Mouse (Mus musculus) embryonic facial prominence, embryonic 12.5 days (tissue): ENCODE data around the gene 1810046K07Rik. TPM values are rescaled to one million over a fixed set of nuclear protein-coding genes. Genes with fewer than 3 reads are reported as not detected.

Source experiments
- ATAC-seq: fragments of 200-750 bp; cut with Nextera tagmentation; 2 replicates; pipeline ENCODE4 v1.8.0; 2017; ENCODE audit not compliant: insufficient number of reproducible peaks, insufficient read depth, low FRiP score, low TSS enrichment
- H3K27ac ChIP-seq: fragments of 300-500 bp; sonication (generic); 2 replicates; pipeline ENCODE4 v1.5.1; 2016; ENCODE audit warnings: mild to moderate bottlenecking
- H3K27me3 ChIP-seq: fragments of 300-500 bp; sonication (generic); 2 replicates; pipeline ENCODE4 v1.6.1; 2016; ENCODE audit warnings: mild to moderate bottlenecking, moderate library complexity
- H3K36me3 ChIP-seq: fragments of 300-500 bp; sonication (generic); 2 replicates; pipeline ENCODE4 v1.6.1; 2016; ENCODE audit warnings: mild to moderate bottlenecking
- H3K4me1 ChIP-seq: fragments of 300-500 bp; sonication (generic); 2 replicates; pipeline ENCODE4 v1.6.1; 2016
- H3K4me2 ChIP-seq: fragments of 300-500 bp; sonication (generic); replicated peaks from 2 replicates; pipeline ENCODE4 v1.6.1; 2016; ENCODE audit warnings: mild to moderate bottlenecking, moderate library complexity
- H3K4me3 ChIP-seq: fragments of 300-500 bp; sonication (generic); 2 replicates; pipeline ENCODE4 v1.5.1; 2016; ENCODE audit warnings: mild to moderate bottlenecking
- H3K9ac ChIP-seq: fragments of 300-500 bp; sonication (generic); 2 replicates; pipeline ENCODE4 v1.6.1; 2016; ENCODE audit warnings: mild to moderate bottlenecking, moderate library complexity
- H3K9me3 ChIP-seq: fragments of 300-500 bp; sonication (generic); 2 replicates; pipeline ENCODE4 v1.6.1; 2016; ENCODE audit warnings: mild to moderate bottlenecking, moderate library complexity
- WGBS: fragments of 180-500 bp; shearing (Covaris S2); methylation state at CpG from one replicate; pipeline ENCODE4 v1.1.7; 2016; 5-methylcytosine and 5-hydroxymethylcytosine counted together
- polyA plus RNA-seq: library from polyadenylated mRNA; unstranded; fragments of >200 nt; fragmentation: Nextera tagmentation; extraction: Ambion mirVana; gene quantifications from 2 replicates; pipeline ENCODE4 v1.2.1, GENCODE M21; 2016

The 1810046K07Rik gene
- not detected in 2 replicates for polyA plus RNA-seq

- Histone ChIP-seq H3K4me1 (no peaks in the 10 kb centered on the region), H3K9me3 (no peaks in the 10 kb centered on the region), H3K4me3 (no peak within 1 kb of the TSS), H3K27ac (no peak within 1 kb of the TSS), H3K27me3 (no peaks in the 10 kb centered on the region; the same call in 1 of the 2 replicates), H3K4me2 (no peak within 1 kb of the TSS), H3K9ac (no peak within 1 kb of the TSS), H3K36me3 (no peaks in the 10 kb centered on the region)
- ATAC-seq, result no peak
- WGBS, result 82% methylated on average over 3 of the region's 3 CpGs
Measured at GRCm38 (mm10) chr9:51328731-51329130, at the start of gene 1810046K07Rik. TSS of gene 1810046K07Rik (minus strand) at chr9:51328917.

DNA sequence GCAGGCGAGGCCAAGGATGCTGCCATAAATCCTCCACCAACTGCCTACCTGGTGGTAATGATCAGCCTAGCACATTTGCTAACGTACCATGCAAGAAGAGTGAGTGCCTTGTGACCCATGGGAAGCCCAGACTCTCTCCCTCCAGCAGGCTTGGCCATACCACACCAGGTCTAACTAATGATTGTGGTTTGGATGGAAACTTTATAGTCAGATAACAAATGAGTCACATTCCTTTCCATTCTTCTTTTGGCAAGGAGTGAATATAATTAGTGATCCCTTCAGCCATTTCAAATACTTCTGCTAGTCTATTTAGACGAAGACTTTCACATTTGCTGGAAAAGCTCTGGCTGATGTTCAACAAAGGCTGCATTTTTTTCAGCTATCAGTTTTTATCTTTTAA is 40.8 kb upstream of the 1810046K07Rik start:
- H3K27me3 ChIP-seq, result no peaks in the 10 kb centered on the region
- no peak overlapping the region for H3K9ac ChIP-seq
- ATAC-seq, result no peak
- no peaks in the 10 kb centered on the region for H3K4me1 ChIP-seq
- H3K36me3 ChIP-seq, result no peaks in the 10 kb centered on the region
- no peak overlapping the region for H3K27ac ChIP-seq
- 77% methylated on average over 3 of the region's 3 CpGs for WGBS
- H3K9me3 ChIP-seq, result no peaks in the 10 kb centered on the region
- H3K4me2 ChIP-seq, result no peak overlapping the region
- no peak overlapping the region for H3K4me3 ChIP-seq

DNA sequence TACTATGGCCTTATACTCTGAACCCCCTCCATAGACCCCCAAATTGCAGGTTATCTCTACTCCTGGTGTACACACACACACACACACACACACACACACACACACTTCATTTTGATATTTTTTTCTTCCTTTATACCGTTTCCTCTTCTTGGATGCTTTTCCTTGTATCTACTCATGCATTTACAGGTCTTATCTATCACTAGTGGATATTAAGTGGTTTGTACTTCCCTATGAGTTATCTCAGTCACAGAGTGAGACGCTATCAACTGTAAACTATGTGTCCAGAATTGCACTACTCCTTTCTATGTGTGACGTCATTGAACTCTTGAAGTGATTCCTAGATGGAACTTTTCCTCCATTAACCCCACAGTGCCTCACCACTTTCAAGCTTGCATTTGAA is 38.4 kb upstream of the 1810046K07Rik start:
- Histone ChIP-seq H3K27ac (no peak overlapping the region), H3K4me3 (no peak overlapping the region), H3K9ac (no peak overlapping the region), H3K9me3 (no peaks in the 10 kb centered on the region), H3K27me3 (no peaks in the 10 kb centered on the region), H3K36me3 (no peaks in the 10 kb centered on the region), H3K4me2 (no peak overlapping the region), H3K4me1 (no peaks in the 10 kb centered on the region)
- ATAC-seq, result no peak
- 85% methylated on average over 3 of the region's 3 CpGs for WGBS

- Histone ChIP-seq H3K4me2 (no peak overlapping the region), H3K9me3 (no peaks in the 10 kb centered on the region), H3K36me3 (no peaks in the 10 kb centered on the region), H3K4me3 (no peak overlapping the region), H3K27me3 (no peaks in the 10 kb centered on the region), H3K4me1 (no peaks in the 10 kb centered on the region), H3K27ac (no peak overlapping the region), H3K9ac (no peak overlapping the region)
- no peak for ATAC-seq
- WGBS, result 59% methylated on average over 4 of the region's 4 CpGs
Measured at GRCm38 (mm10) chr9:51364059-51364458, 35.3 kb upstream of the 1810046K07Rik start.

GRCm38 (mm10) chr9:51353511-51353910 is 24.8 kb upstream of the 1810046K07Rik start:
- WGBS, result 80% methylated on average over 3 of the region's 3 CpGs
- H3K36me3 ChIP-seq, result no peaks in the 10 kb centered on the region
- no peak overlapping the region for H3K4me3 ChIP-seq
- H3K4me1 ChIP-seq, result no peaks in the 10 kb centered on the region
- no peaks in the 10 kb centered on the region for H3K27me3 ChIP-seq
- H3K4me2 ChIP-seq, result no peak overlapping the region
- no peaks in the 10 kb centered on the region for H3K9me3 ChIP-seq
- no peak overlapping the region for H3K9ac ChIP-seq
- no peak overlapping the region for H3K27ac ChIP-seq
- ATAC-seq, result no peak

- no peak for ATAC-seq
- H3K36me3 ChIP-seq, result no peaks in the 10 kb centered on the region
- no peak overlapping the region for H3K4me2 ChIP-seq
- no peaks in the 10 kb centered on the region for H3K27me3 ChIP-seq
- H3K4me1 ChIP-seq, result no peaks in the 10 kb centered on the region
- no peaks in the 10 kb centered on the region for H3K9me3 ChIP-seq
- 78% methylated on average over 3 of the region's 3 CpGs for WGBS
- no peak overlapping the region for H3K4me3 ChIP-seq
- H3K9ac ChIP-seq, result no peak overlapping the region
- H3K27ac ChIP-seq, result no peak overlapping the region
Measured at GRCm38 (mm10) chr9:51352896-51353295, 24.2 kb upstream of the 1810046K07Rik start.

- WGBS, result 67% methylated on average over 5 of the region's 5 CpGs
Measured at GRCm38 (mm10) chr9:51349422-51349821, 20.7 kb upstream of the 1810046K07Rik start.

GRCm38 (mm10) chr9:51345768-51346167 is 17.1 kb upstream of the 1810046K07Rik start:
- Histone ChIP-seq H3K27ac (no peak overlapping the region), H3K4me3 (no peak overlapping the region), H3K4me2 (no peak overlapping the region), H3K9me3 (no peaks in the 10 kb centered on the region), H3K4me1 (0 out of 2 replicates have a peak, but pooled peaks cover 5% of the 10 kb centered on the region), H3K36me3 (no peaks in the 10 kb centered on the region), H3K27me3 (no peaks in the 10 kb centered on the region), H3K9ac (no peak overlapping the region)
- 89% methylated on average over 9 of the region's 9 CpGs for WGBS
- no peak for ATAC-seq

More at GRCm38 (mm10) chr9:51349422-51349821, 20.7 kb upstream of the 1810046K07Rik start:
- 0 out of 2 replicates have a peak, but pooled peaks cover 5% of the 10 kb centered on the region for H3K4me1 ChIP-seq
- no peaks in the 10 kb centered on the region for H3K9me3 ChIP-seq
- H3K27ac ChIP-seq, result no peak overlapping the region
- no peak overlapping the region for H3K9ac ChIP-seq
- H3K36me3 ChIP-seq, result no peaks in the 10 kb centered on the region
- H3K4me2 ChIP-seq, result no peak overlapping the region
- H3K4me3 ChIP-seq, result no peak overlapping the region
- no peak for ATAC-seq
- H3K27me3 ChIP-seq, result no peaks in the 10 kb centered on the region

DNA sequence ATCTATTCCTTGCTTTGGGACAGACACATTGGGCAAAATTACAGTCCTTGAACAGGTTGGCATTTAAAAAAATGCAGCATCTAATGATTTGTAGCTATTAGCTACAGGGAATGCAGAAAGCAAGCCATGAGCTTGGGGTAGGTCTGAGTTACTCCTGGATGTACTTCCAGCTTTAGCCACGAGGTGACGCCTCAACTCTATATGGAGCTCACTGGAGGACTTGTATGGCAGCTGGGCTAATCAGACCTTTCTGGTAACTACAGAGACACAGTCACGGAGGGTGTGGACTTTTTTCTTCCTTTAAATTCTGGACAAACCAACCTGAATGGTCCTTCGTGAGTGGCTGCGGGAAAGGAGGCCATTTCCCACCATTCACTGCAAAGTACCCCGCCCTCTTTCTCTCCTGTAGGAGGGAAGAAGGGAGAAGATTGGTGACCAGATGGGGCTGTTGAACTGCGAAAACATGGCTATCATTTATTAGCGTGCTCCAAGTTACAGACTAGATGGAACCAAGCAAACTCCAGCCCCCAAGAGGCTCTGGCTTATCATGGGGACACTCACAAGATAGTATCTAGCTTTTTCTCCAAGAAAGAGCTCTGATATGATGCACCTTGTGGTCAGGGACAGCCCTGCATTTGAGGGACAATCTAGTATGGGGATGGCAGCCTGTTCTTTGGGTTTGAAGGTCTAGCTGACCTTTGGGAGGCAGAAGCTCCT is 6.7 kb upstream of the 1810046K07Rik start:
- no peaks in the 10 kb centered on the region for H3K9me3 ChIP-seq
- 25% methylated on average over 8 of the region's 8 CpGs for WGBS
- peak; percentile 60; the same call in 1 of the 2 replicates for ATAC-seq
- no peak overlapping the region for H3K4me3 ChIP-seq
- H3K27me3 ChIP-seq, result no peaks in the 10 kb centered on the region
- no peak overlapping the region for H3K9ac ChIP-seq
- no peak overlapping the region for H3K27ac ChIP-seq
- no peaks in the 10 kb centered on the region for H3K36me3 ChIP-seq
- H3K4me2 ChIP-seq, result peak overlapping the region; percentile 32
- H3K4me1 ChIP-seq, result no peaks in the 10 kb centered on the region

GRCm38 (mm10) chr9:51331449-51332238 is 2.9 kb upstream of the 1810046K07Rik start:
- H3K36me3 ChIP-seq, result no peaks in the 10 kb centered on the region
- H3K9me3 ChIP-seq, result no peaks in the 10 kb centered on the region
- no peak overlapping the region for H3K4me2 ChIP-seq
- H3K4me3 ChIP-seq, result no peak overlapping the region
- no peak overlapping the region for H3K27ac ChIP-seq
- H3K27me3 ChIP-seq, result no peaks in the 10 kb centered on the region
- WGBS, result 88% methylated on average over 13 of the region's 13 CpGs
- ATAC-seq, result no peak
- H3K4me1 ChIP-seq, result no peaks in the 10 kb centered on the region
- no peak overlapping the region for H3K9ac ChIP-seq

GRCm38 (mm10) chr9:51327555-51327903 is 1.2 kb downstream of the 1810046K07Rik start:
- Histone ChIP-seq H3K9ac (no peak overlapping the region), H3K36me3 (no peaks in the 10 kb centered on the region), H3K4me3 (no peak overlapping the region), H3K27me3 (no peaks in the 10 kb centered on the region; the same call in 1 of the 2 replicates), H3K4me1 (no peaks in the 10 kb centered on the region), H3K4me2 (no peak overlapping the region), H3K9me3 (no peaks in the 10 kb centered on the region), H3K27ac (no peak overlapping the region)
- no peak for ATAC-seq
- 80% methylated on average over 5 of the region's 5 CpGs for WGBS
